Mouse (Mus musculus): Measurements from ENCODE around the gene Rxfp2. TPM values are rescaled to one million over a fixed set of nuclear protein-coding genes. Genes with fewer than 3 reads are reported as not detected.

The Rxfp2 gene
- polyA plus RNA-seq, 1 experiment from 2014 or later = 0.78 TPM

DNA sequence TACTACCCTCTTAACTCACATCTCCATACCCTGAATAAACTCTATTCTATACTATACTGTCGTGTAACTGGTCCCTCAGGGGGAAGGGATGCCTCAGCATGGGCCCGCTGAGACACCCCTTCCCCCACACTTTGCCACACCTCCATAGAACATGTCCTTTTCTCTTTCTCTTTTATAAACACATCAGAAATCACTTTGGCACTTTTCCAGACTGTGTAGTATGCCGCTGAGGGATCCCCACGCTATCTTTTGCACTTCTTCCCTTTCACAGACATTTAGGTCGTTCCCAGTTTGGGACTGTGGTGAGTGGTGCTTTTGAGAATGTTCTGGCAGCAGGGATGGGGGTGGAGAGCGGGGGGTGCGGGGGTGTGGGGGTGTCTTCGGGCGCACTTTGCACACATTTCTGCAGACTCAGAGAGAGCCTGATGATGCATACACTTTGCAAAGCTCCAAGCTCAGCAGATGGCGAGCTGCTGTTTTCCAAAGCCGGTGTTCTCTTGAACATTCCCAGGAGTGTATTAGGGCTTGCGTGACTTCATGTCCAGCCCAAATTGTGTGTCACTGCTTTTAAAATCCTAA lies 8.1 kb downstream of the Rxfp2 start:
- no peaks in the 10 kb centered on the region for H3K9me3 ChIP-seq (ENCODE audit: control insufficient read depth, low read length)
- H3K27me3 ChIP-seq (ENCODE audit: control insufficient read depth, insufficient read depth, low read length) = no peaks in the 10 kb centered on the region
- 87% methylated on average over 12 of the region's 12 CpGs for WGBS
- no peak for ATAC-seq (ENCODE audit: low FRiP score)
- H3K9ac ChIP-seq (ENCODE audit: low read length) = no peak overlapping the region
- no peak overlapping the region for H3K4me2 ChIP-seq
- DNase-seq (ENCODE audit: low spot score, missing footprints) = no peak
- H3K27ac ChIP-seq (ENCODE audit: low read depth, low read length) = no peak overlapping the region
- H3K36me3 ChIP-seq (ENCODE audit: control insufficient read depth, insufficient read depth, low read length) = no peaks in the 10 kb centered on the region
- peaks cover 4% of the 10 kb centered on the region; the same call in 1 of the 2 replicates for H3K4me1 ChIP-seq (ENCODE audit: control insufficient read depth, insufficient read depth, low read length)
- H3K4me3 ChIP-seq (ENCODE audit: low read depth, low read length) = no peak overlapping the region

- Histone ChIP-seq H3K27ac (ENCODE audit: low read depth, low read length) (no peak overlapping the region), H3K36me3 (ENCODE audit: control insufficient read depth, insufficient read depth, low read length) (no peaks in the 10 kb centered on the region), H3K4me2 (no peak overlapping the region), H3K4me1 (ENCODE audit: control insufficient read depth, insufficient read depth, low read length) (peaks cover 4% of the 10 kb centered on the region; the same call in 1 of the 2 replicates), H3K27me3 (ENCODE audit: control insufficient read depth, insufficient read depth, low read length) (no peaks in the 10 kb centered on the region), H3K4me3 (ENCODE audit: low read depth, low read length) (no peak overlapping the region), H3K9ac (ENCODE audit: low read length) (no peak overlapping the region), H3K9me3 (ENCODE audit: control insufficient read depth, low read length) (no peaks in the 10 kb centered on the region)
- peak; percentile 59; the same call in 1 of the 2 replicates for ATAC-seq (ENCODE audit: low FRiP score)
- no peak for DNase-seq (ENCODE audit: low spot score, missing footprints)
- 16% methylated on average over 6 of the region's 6 CpGs for WGBS
Observed at GRCm38 (mm10) chr5:150031201-150031600, 12.7 kb downstream of the Rxfp2 start.

DNA sequence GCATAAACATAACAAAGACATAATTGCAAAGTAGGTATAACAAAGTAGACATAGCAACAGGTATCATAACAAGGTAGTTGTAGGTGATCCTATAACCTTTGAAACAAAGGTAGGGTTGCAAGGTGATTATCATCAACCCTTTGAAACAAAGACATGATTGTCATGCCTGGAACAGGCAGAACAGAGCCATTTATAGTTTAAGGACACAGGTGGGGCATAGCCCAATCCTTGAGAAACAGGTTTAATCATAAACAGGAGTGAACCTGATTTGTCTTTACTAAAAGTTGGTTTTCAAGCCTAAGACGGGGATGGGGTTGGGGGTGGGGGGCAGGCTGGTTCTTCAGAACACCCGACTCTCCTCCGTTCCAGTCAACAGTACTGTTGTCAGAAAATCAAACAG lies 13.2 kb downstream of the Rxfp2 start:
- Histone ChIP-seq H3K9ac (ENCODE audit: low read length) (no peak overlapping the region), H3K4me1 (ENCODE audit: control insufficient read depth, insufficient read depth, low read length) (peaks cover 4% of the 10 kb centered on the region; the same call in 1 of the 2 replicates), H3K4me3 (ENCODE audit: low read depth, low read length) (no peak overlapping the region), H3K27me3 (ENCODE audit: control insufficient read depth, insufficient read depth, low read length) (no peaks in the 10 kb centered on the region), H3K27ac (ENCODE audit: low read depth, low read length) (no peak overlapping the region), H3K9me3 (ENCODE audit: control insufficient read depth, low read length) (no peaks in the 10 kb centered on the region), H3K4me2 (no peak overlapping the region), H3K36me3 (ENCODE audit: control insufficient read depth, insufficient read depth, low read length) (no peaks in the 10 kb centered on the region)
- DNase-seq (ENCODE audit: low spot score, missing footprints) (no peak), ATAC-seq (ENCODE audit: low FRiP score) (no peak)
- WGBS = 65% methylated on average over 3 of the region's 3 CpGs

- ATAC-seq (ENCODE audit: low FRiP score) (no peak), DNase-seq (ENCODE audit: low spot score, missing footprints) (no peak)
- H3K9ac ChIP-seq (ENCODE audit: low read length) = no peak overlapping the region
- H3K27ac ChIP-seq (ENCODE audit: low read depth, low read length) = no peak overlapping the region
- peaks cover 4% of the 10 kb centered on the region; the same call in 1 of the 2 replicates for H3K4me1 ChIP-seq (ENCODE audit: control insufficient read depth, insufficient read depth, low read length)
- H3K4me2 ChIP-seq = no peak overlapping the region
- no peaks in the 10 kb centered on the region for H3K36me3 ChIP-seq (ENCODE audit: control insufficient read depth, insufficient read depth, low read length)
- 50% methylated on average over 3 of the region's 3 CpGs for WGBS
- no peaks in the 10 kb centered on the region for H3K27me3 ChIP-seq (ENCODE audit: control insufficient read depth, insufficient read depth, low read length)
- no peak overlapping the region for H3K4me3 ChIP-seq (ENCODE audit: low read depth, low read length)
- H3K9me3 ChIP-seq (ENCODE audit: control insufficient read depth, low read length) = no peaks in the 10 kb centered on the region
Observed at GRCm38 (mm10) chr5:150032075-150032492, 13.6 kb downstream of the Rxfp2 start.

- Histone ChIP-seq H3K4me1 (ENCODE audit: control insufficient read depth, insufficient read depth, low read length) (peaks cover 2% of the 10 kb centered on the region; the same call in 1 of the 2 replicates), H3K4me2 (no peak overlapping the region), H3K9me3 (ENCODE audit: control insufficient read depth, low read length) (no peaks in the 10 kb centered on the region), H3K9ac (ENCODE audit: low read length) (no peak overlapping the region), H3K27me3 (ENCODE audit: control insufficient read depth, insufficient read depth, low read length) (no peaks in the 10 kb centered on the region), H3K36me3 (ENCODE audit: control insufficient read depth, insufficient read depth, low read length) (no peaks in the 10 kb centered on the region), H3K4me3 (ENCODE audit: low read depth, low read length) (no peak overlapping the region), H3K27ac (ENCODE audit: low read depth, low read length) (no peak overlapping the region)
- no peak for DNase-seq (ENCODE audit: low spot score, missing footprints)
- WGBS = 89% methylated on average over 8 of the region's 8 CpGs
- ATAC-seq (ENCODE audit: low FRiP score) = no peak
Observed at GRCm38 (mm10) chr5:150036286-150036685, 17.8 kb downstream of the Rxfp2 start.

DNA sequence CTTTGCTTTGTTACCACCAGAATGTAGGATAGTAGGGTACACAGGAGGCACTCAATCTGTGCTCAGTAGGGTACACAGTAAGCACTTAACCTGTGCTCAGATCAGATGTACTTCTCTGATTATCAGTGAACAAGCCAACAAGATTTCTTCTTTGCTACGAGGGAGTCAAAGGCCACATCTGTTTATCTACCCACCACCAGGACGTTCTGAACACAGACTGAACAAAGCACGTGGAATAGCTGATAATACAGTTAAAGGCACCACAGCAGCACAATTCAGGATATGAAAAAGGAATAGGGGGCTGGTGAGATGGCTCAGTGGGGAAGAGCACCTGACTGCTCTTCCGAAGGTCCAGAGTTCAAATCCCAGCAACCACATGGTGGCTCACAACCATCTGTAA lies 18.4 kb downstream of the Rxfp2 start:
- H3K27me3 ChIP-seq (ENCODE audit: control insufficient read depth, insufficient read depth, low read length) = no peaks in the 10 kb centered on the region
- H3K36me3 ChIP-seq (ENCODE audit: control insufficient read depth, insufficient read depth, low read length) = no peaks in the 10 kb centered on the region
- no peak overlapping the region for H3K27ac ChIP-seq (ENCODE audit: low read depth, low read length)
- 81% methylated on average over 4 of the region's 4 CpGs for WGBS
- H3K4me1 ChIP-seq (ENCODE audit: control insufficient read depth, insufficient read depth, low read length) = no peaks in the 10 kb centered on the region
- H3K4me3 ChIP-seq (ENCODE audit: low read depth, low read length) = no peak overlapping the region
- no peak for ATAC-seq (ENCODE audit: low FRiP score)
- DNase-seq (ENCODE audit: low spot score, missing footprints) = no peak
- H3K4me2 ChIP-seq = no peak overlapping the region
- no peak overlapping the region for H3K9ac ChIP-seq (ENCODE audit: low read length)
- H3K9me3 ChIP-seq (ENCODE audit: control insufficient read depth, low read length) = no peaks in the 10 kb centered on the region

- Histone ChIP-seq H3K4me3 (ENCODE audit: low read depth, low read length) (no peak overlapping the region), H3K4me1 (ENCODE audit: control insufficient read depth, insufficient read depth, low read length) (no peaks in the 10 kb centered on the region), H3K27me3 (ENCODE audit: control insufficient read depth, insufficient read depth, low read length) (no peaks in the 10 kb centered on the region), H3K9me3 (ENCODE audit: control insufficient read depth, low read length) (no peaks in the 10 kb centered on the region; the same call in 1 of the 2 replicates), H3K36me3 (ENCODE audit: control insufficient read depth, insufficient read depth, low read length) (no peaks in the 10 kb centered on the region), H3K27ac (ENCODE audit: low read depth, low read length) (no peak overlapping the region), H3K4me2 (no peak overlapping the region), H3K9ac (ENCODE audit: low read length) (no peak overlapping the region)
- ATAC-seq (ENCODE audit: low FRiP score) (no peak), DNase-seq (ENCODE audit: low spot score, missing footprints) (no peak)
- WGBS = 74% methylated on average over 2 of the region's 2 CpGs
Observed at GRCm38 (mm10) chr5:150044533-150044932, 26.1 kb downstream of the Rxfp2 start.

DNA sequence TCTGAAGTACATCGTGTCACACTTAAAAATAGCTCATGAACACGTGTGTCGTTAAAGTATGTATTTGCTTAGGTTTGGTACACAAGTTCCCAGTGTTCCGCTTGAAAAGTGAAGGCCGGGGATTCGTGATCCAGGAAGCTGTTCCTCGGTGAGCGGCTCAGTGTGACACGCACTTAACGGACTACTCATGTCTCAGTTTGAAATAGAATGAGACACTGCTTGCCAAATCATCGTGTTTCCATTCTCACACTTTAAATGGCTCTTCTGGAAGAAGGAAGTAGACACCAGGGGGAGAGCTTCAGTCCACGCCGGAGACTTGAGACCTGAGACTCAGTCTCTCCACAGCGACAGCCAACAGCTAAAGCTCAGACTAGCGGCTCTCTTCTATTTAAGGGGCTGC lies 28.0 kb downstream of the Rxfp2 start:
- Histone ChIP-seq H3K27ac (ENCODE audit: low read depth, low read length) (no peak overlapping the region), H3K4me2 (no peak overlapping the region), H3K9me3 (ENCODE audit: control insufficient read depth, low read length) (no peaks in the 10 kb centered on the region; the same call in 1 of the 2 replicates), H3K9ac (ENCODE audit: low read length) (no peak overlapping the region), H3K4me3 (ENCODE audit: low read depth, low read length) (no peak overlapping the region), H3K4me1 (ENCODE audit: control insufficient read depth, insufficient read depth, low read length) (no peaks in the 10 kb centered on the region), H3K36me3 (ENCODE audit: control insufficient read depth, insufficient read depth, low read length) (no peaks in the 10 kb centered on the region), H3K27me3 (ENCODE audit: control insufficient read depth, insufficient read depth, low read length) (no peaks in the 10 kb centered on the region)
- WGBS = 86% methylated on average over 15 of the region's 15 CpGs
- DNase-seq (ENCODE audit: low spot score, missing footprints) (no peak), ATAC-seq (ENCODE audit: low FRiP score) (no peak)

GRCm38 (mm10) chr5:150049946-150050345 lies 31.5 kb downstream of the Rxfp2 start:
- Histone ChIP-seq H3K9me3 (ENCODE audit: control insufficient read depth, low read length) (no peaks in the 10 kb centered on the region), H3K27me3 (ENCODE audit: control insufficient read depth, insufficient read depth, low read length) (no peaks in the 10 kb centered on the region), H3K36me3 (ENCODE audit: control insufficient read depth, insufficient read depth, low read length) (no peaks in the 10 kb centered on the region), H3K4me3 (ENCODE audit: low read depth, low read length) (no peak overlapping the region), H3K4me2 (no peak overlapping the region), H3K27ac (ENCODE audit: low read depth, low read length) (no peak overlapping the region), H3K9ac (ENCODE audit: low read length) (no peak overlapping the region), H3K4me1 (ENCODE audit: control insufficient read depth, insufficient read depth, low read length) (no peaks in the 10 kb centered on the region)
- DNase-seq (ENCODE audit: low spot score, missing footprints) (peak; percentile 70), ATAC-seq (ENCODE audit: low FRiP score) (no peak)
- 68% methylated on average over 7 of the region's 7 CpGs for WGBS

Data from midbrain, embryonic 11.5 days (tissue).